Mouse (Mus musculus) urinary bladder, adult 18-20 months (tissue): ENCODE results near the gene Tmem238.

Experiments used
- DNase-seq, 2 experiments: peaks; one replicate each; pipeline ENCODE4 v3.0.0; 2022; ENCODE audit warnings: low spot score in 2 of 2, mixed read lengths in 2 of 2

Gene Tmem238

GRCm38 (mm10) chr7:4792278-4793212 is 3.1 kb upstream of the Tmem238 start, which contains the start of gene Rpl28:
Gene Rpl28, plus strand, starts transcription at chr7:4792874.
- DNase-seq, result peak; percentile 84 to 94

- peak; percentile 29 to 82 for DNase-seq
Observed at GRCm38 (mm10) chr7:4788499-4789435, 689 bp downstream of the Tmem238 start.

- no peak for DNase-seq
Observed at GRCm38 (mm10) chr7:4783667-4784268, 5.7 kb downstream of the Tmem238 start.

- no peak for DNase-seq
Observed at GRCm38 (mm10) chr7:4782759-4783158, 6.7 kb downstream of the Tmem238 start, which contains the start of the genes Il11 and Tmem190. Gene Il11, minus strand, starts transcription at chr7:4782859. Gene Tmem190, plus strand, starts transcription at chr7:4782937.

GRCm38 (mm10) chr7:4782130-4782529 is 7.3 kb downstream of the Tmem238 start:
- DNase-seq, result no peak

GRCm38 (mm10) chr7:4779921-4780320 is 9.5 kb downstream of the Tmem238 start:
- no peak for DNase-seq

- no peak for DNase-seq
Observed at GRCm38 (mm10) chr7:4777851-4778637, 11.4 kb downstream of the Tmem238 start.

GRCm38 (mm10) chr7:4776861-4777830 is 12.3 kb downstream of the Tmem238 start:
- DNase-seq, result peak; percentile 35 to 54

- no peak for DNase-seq
Observed at GRCm38 (mm10) chr7:4776131-4776530, 13.3 kb downstream of the Tmem238 start.

GRCm38 (mm10) chr7:4771202-4771601 is 18.3 kb downstream of the Tmem238 start, which contains the start of gene Fam71e2:
Gene Fam71e2, minus strand, starts transcription at chr7:4771302.
- DNase-seq, result no peak

- DNase-seq, result no peak
Observed at GRCm38 (mm10) chr7:4764946-4765710, 24.3 kb downstream of the Tmem238 start.

GRCm38 (mm10) chr7:4759670-4760069 is 29.8 kb downstream of the Tmem238 start:
- no peak for DNase-seq

GRCm38 (mm10) chr7:4752821-4753570 is 36.5 kb downstream of the Tmem238 start, which contains the start of gene Cox6b2:
Gene Cox6b2, minus strand, starts transcription at chr7:4753094.
- peak; percentile 56 to 58 for DNase-seq

- DNase-seq, result peak in 1 of 2 experiments; percentile 21
Observed at GRCm38 (mm10) chr7:4751971-4752820, 37.3 kb downstream of the Tmem238 start.

- DNase-seq, result no peak
Observed at GRCm38 (mm10) chr7:4749169-4749568, 40.3 kb downstream of the Tmem238 start.

- no peak for DNase-seq
Observed at GRCm38 (mm10) chr7:4748321-4748720, 41.1 kb downstream of the Tmem238 start.
